ENCODE assay signal across 8 mouse cellular contexts in genomic region chr2:147014101-147014886, GRCm38 (mm10). TPM values are rescaled to one million over a fixed set of nuclear protein-coding genes. Genes with fewer than 3 reads are reported as not detected.
DNase-seq lines count a peak whose midpoint lies in the region; ATAC-seq and TF ChIP-seq lines count a peak whose summit lies in the region.

No protein-coding gene starts in this region.

- peaks cover 6% of the 10 kb centered on the region for H3K36me3 ChIP-seq in erythroblast, embryonic 14.5 days (ENCODE audit: control insufficient read depth)
- no peaks in the 10 kb centered on the region for H3K36me3 ChIP-seq in heart, embryonic 16.5 days (ENCODE audit: control insufficient read depth, insufficient read depth)
- no peaks in the 10 kb centered on the region for H3K36me3 ChIP-seq in liver, embryonic 14.5 days (replicated peaks; ENCODE audit: control insufficient read depth, insufficient read depth, low read depth)

- ATAC-seq in erythroblast, adult 5-6 weeks (replicated peaks; ENCODE audit: low FRiP score, poor library complexity, severe bottlenecking) = no peak
- ATAC-seq in heart, embryonic 16.5 days (replicated peaks; ENCODE audit: extremely low read depth, insufficient read depth, low FRiP score) = no peak
- ATAC-seq in liver, embryonic 14.5 days (ENCODE audit: insufficient read depth) = no peak

- 23% methylated on average over 15 of the region's 15 CpGs for WGBS in heart, embryonic 16.5 days
- 21% methylated on average over 15 of the region's 15 CpGs for WGBS in liver, embryonic 14.5 days (ENCODE audit: insufficient replicate concordance)

- H3K4me3 ChIP-seq in erythroblast, embryonic 14.5 days (replicated peaks) = peak overlapping the region; percentile 96
- peak overlapping the region; percentile 98 for H3K4me3 ChIP-seq in heart, embryonic 16.5 days (ENCODE audit: low read length)
- peak overlapping the region; percentile 85 to 88 for H3K4me3 ChIP-seq in liver, embryonic 14.5 days (ENCODE audit: insufficient read depth in 1 of 2, low read depth in 2 of 2, low read length in 2 of 2)

- peak overlapping the region; percentile 83 for H3K4me2 ChIP-seq in heart, embryonic 16.5 days (ENCODE audit: low read depth, low read length)
- H3K4me2 ChIP-seq in liver, embryonic 14.5 days (ENCODE audit: low read depth) = peak overlapping the region; percentile 79

- H3K27me3 ChIP-seq in erythroblast, embryonic 14.5 days (ENCODE audit: control insufficient read depth) = no peaks in the 10 kb centered on the region
- H3K27me3 ChIP-seq in heart, embryonic 16.5 days (ENCODE audit: control insufficient read depth, insufficient read depth, low read length) = no peaks in the 10 kb centered on the region
- no peaks in the 10 kb centered on the region for H3K27me3 ChIP-seq in liver, embryonic 14.5 days (ENCODE audit: control insufficient read depth, insufficient read depth, low read length)

- H3K9ac ChIP-seq in heart, embryonic 16.5 days (ENCODE audit: low read length) = peak overlapping the region; percentile 91
- H3K9ac ChIP-seq in liver, embryonic 14.5 days (replicated peaks) = peak overlapping the region; percentile 80

- H3K9me3 ChIP-seq in erythroblast, embryonic 14.5 days (ENCODE audit: control insufficient read depth, low read length) = no peaks in the 10 kb centered on the region
- no peaks in the 10 kb centered on the region for H3K9me3 ChIP-seq in heart, embryonic 16.5 days (replicated peaks; ENCODE audit: control insufficient read depth, low read length)
- no peaks in the 10 kb centered on the region for H3K9me3 ChIP-seq in liver, embryonic 14.5 days (ENCODE audit: control insufficient read depth, low read length)

- no peak for TF ChIP-seq EP300 in liver, embryonic 14.5 days (IDR thresholded peaks at IDR 0.05; ENCODE audit: low read depth)

- DNase-seq in NIH3T3 (ENCODE audit: low read depth) = peak; percentile 26
- DNase-seq in liver, embryonic 14.5 days (ENCODE audit: low read depth in 3 of 3, low spot score in 3 of 3) = peak in 1 of 3 experiments; percentile 24
- peak; percentile 10 for DNase-seq in skeletal muscle tissue, adult 2 months (ENCODE audit: low read depth, low spot score)
- DNase-seq in urinary bladder, adult 2 months (ENCODE audit: low spot score) = no peak
- DNase-seq in layer of hippocampus, postnatal 36 days = no peak

- H3K27ac ChIP-seq in heart, embryonic 16.5 days (ENCODE audit: low read length) = peak overlapping the region; percentile 99
- H3K27ac ChIP-seq in liver, embryonic 14.5 days = peak overlapping the region; percentile 2; the same call in 1 of the 2 replicates

- TF ChIP-seq CTCF in liver, embryonic 14.5 days (IDR thresholded peaks at IDR 0.05; ENCODE audit: low read depth) = no peak

- peaks cover 30% of the 10 kb centered on the region for H3K4me1 ChIP-seq in erythroblast, embryonic 14.5 days (ENCODE audit: control insufficient read depth)
- H3K4me1 ChIP-seq in heart, embryonic 16.5 days (ENCODE audit: control insufficient read depth, insufficient read depth, low read length) = peaks cover 16% of the 10 kb centered on the region
- peaks cover 8 to 26% of the 10 kb centered on the region in 2 experiments for H3K4me1 ChIP-seq in liver, embryonic 14.5 days (replicated peaks; ENCODE audit: control insufficient read depth in 2 of 2, insufficient read depth in 2 of 2, low read length in 1 of 2)

RNA-seq across cellular contexts. Expression of gene Xrn2, which starts 1.5 kb away (rescaled TPM):
- polyA plus RNA-seq in erythroblast, embryonic 14.5 days (2012) = 0.28 and 0.66 TPM in 2 replicates
- 31.8 and 40.5 TPM in 2 replicates for total RNA-seq in erythroblast, adult 5-6 weeks (2015; ENCODE audit: low replicate concordance)
- 24.6 and 45.4 TPM in 2 replicates for total RNA-seq in erythroblast, adult 5-6 weeks (2017; ENCODE audit: low replicate concordance)
- 42.5 and 44.2 TPM in 2 replicates for polyA plus RNA-seq in heart, embryonic 16.5 days (2015; fragmentation: Nextera tagmentation; extraction: Ambion mirVana)
- polyA plus RNA-seq in liver, embryonic 14.5 days (2012; rRNA removed) = 12.7 and 20.6 TPM in 2 replicates
- polyA plus RNA-seq in liver, embryonic 14.5 days (2014; fragmentation: Nextera tagmentation; extraction: Ambion mirVana) = 32.2 and 32.5 TPM in 2 replicates
- polyA plus RNA-seq in urinary bladder, adult 2 months (2012; rRNA removed) = 39.9 and 41.5 TPM in 2 replicates
- 10 to 100 TPM; 44.3 to 47.2 TPM for total RNA-seq in layer of hippocampus, postnatal 36 days (2021)

Comparison
In these comparisons a context has a peak if more than half of its experiments do, and no peak if none do; other contexts are left out.
1. DNase-seq: peak in NIH3T3 (single experiment) and skeletal muscle tissue, adult 2 months (single experiment); none in urinary bladder, adult 2 months (single experiment) and layer of hippocampus, postnatal 36 days (0 of 2).
2. Peak in every context shown above with its lines, with median percentiles within 50 percentile points of each other: H3K4me3 ChIP-seq.